Mouse (Mus musculus) olfactory bulb, adult 2 months (tissue): Measurements from ENCODE around the gene Selenoo. TPM values are rescaled to one million over a fixed set of nuclear protein-coding genes. Genes with fewer than 3 reads are reported as not detected.

ENCODE experiments used
- H3K27ac ChIP-seq: fragments of 200-500 bp; 2 replicates; pipeline ENCODE4 v1.5.1; 2012; ENCODE audit warnings: low read depth, low read length; ENCODE audit not compliant: insufficient read depth
- H3K4me1 ChIP-seq: fragments of 200-500 bp; 2 replicates; pipeline ENCODE4 v1.6.1; 2012; ENCODE audit warnings: low read length; ENCODE audit not compliant: control insufficient read depth, insufficient read depth
- H3K4me3 ChIP-seq: fragments of 200-500 bp; 2 replicates; pipeline ENCODE4 v1.5.1; 2012; ENCODE audit warnings: mild to moderate bottlenecking, low read depth, low read length, moderate library complexity; ENCODE audit not compliant: insufficient read depth
- CTCF ChIP-seq: fragments of 200-500 bp; IDR thresholded peaks from 2 replicates; pipeline ENCODE4 v1.5.1; 2012; ENCODE audit warnings: low read depth, mild to moderate bottlenecking, low read length, moderate library complexity; ENCODE audit not compliant: insufficient read depth
- POLR2A ChIP-seq: fragments of 200-500 bp; IDR thresholded peaks from 2 replicates; pipeline ENCODE4 v1.6.1; 2012; ENCODE audit warnings: mild to moderate bottlenecking, low read depth, low read length, moderate library complexity; ENCODE audit not compliant: insufficient read depth
- WGBS: fragments of 180-500 bp; shearing (Covaris S2); methylation state at CpG from one replicate; pipeline ENCODE4 v1.1.7; 2018; 5-methylcytosine and 5-hydroxymethylcytosine counted together
- polyA plus RNA-seq: library from polyadenylated mRNA; stranded (reverse); fragments of >200 nt; gene quantifications from 2 replicates; pipeline ENCODE4 v1.2.4, GENCODE M21; 2012; ENCODE audit warnings: low replicate concordance; ENCODE audit not compliant: missing spikeins, insufficient read depth, insufficient read length

The Selenoo gene
- polyA plus RNA-seq, result not detected in 2 replicates

GRCm38 (mm10) chr15:89088607-89089247, at the start of gene Selenoo:
Gene Selenoo (plus strand): TSS chr15:89089084.
- 1% methylated on average over 38 of the region's 38 CpGs for WGBS
- Histone ChIP-seq H3K4me1 (peaks cover 4% of the 10 kb centered on the region), H3K4me3 (peak within 1 kb of the TSS; percentile 88), H3K27ac (peak within 1 kb of the TSS; percentile 58; the same call in 1 of the 2 replicates)
- TF ChIP-seq CTCF (no peak), POLR2A (peak; percentile 93)

GRCm38 (mm10) chr15:89044381-89044780, 44.5 kb upstream of the Selenoo start:
- Histone ChIP-seq H3K4me3 (no peak overlapping the region), H3K27ac (no peak overlapping the region), H3K4me1 (no peaks in the 10 kb centered on the region)
- TF ChIP-seq POLR2A, result no peak
- no peak for TF ChIP-seq CTCF
- WGBS, result 78% methylated on average over 5 of the region's 5 CpGs

GRCm38 (mm10) chr15:89046356-89046755, 42.5 kb upstream of the Selenoo start:
- TF ChIP-seq POLR2A (no peak), CTCF (no peak)
- H3K4me1 ChIP-seq, result no peaks in the 10 kb centered on the region
- 81% methylated on average over 4 of the region's 4 CpGs for WGBS

GRCm38 (mm10) chr15:89054666-89055065, 34.2 kb upstream of the Selenoo start:
- TF ChIP-seq POLR2A (no peak), CTCF (no peak)

More at GRCm38 (mm10) chr15:89046356-89046755, 42.5 kb upstream of the Selenoo start:
- Histone ChIP-seq H3K4me3 (no peak overlapping the region), H3K27ac (no peak overlapping the region)

GRCm38 (mm10) chr15:89058736-89059135, 30.1 kb upstream of the Selenoo start:
- Histone ChIP-seq H3K27ac (no peak overlapping the region), H3K4me3 (peak overlapping the region; percentile 59; the same call in 1 of the 2 replicates), H3K4me1 (peaks cover 18% of the 10 kb centered on the region)
- WGBS, result 55% methylated on average over 6 of the region's 6 CpGs
- no peak for TF ChIP-seq CTCF
- no peak for TF ChIP-seq POLR2A

More at GRCm38 (mm10) chr15:89054666-89055065, 34.2 kb upstream of the Selenoo start:
- Histone ChIP-seq H3K27ac (no peak overlapping the region), H3K4me3 (no peak overlapping the region), H3K4me1 (peaks cover 5% of the 10 kb centered on the region)
- 93% methylated on average over 7 of the region's 7 CpGs for WGBS

- H3K4me1 ChIP-seq, result peaks cover 18% of the 10 kb centered on the region
- H3K4me3 ChIP-seq, result peak within 1 kb of the TSS; percentile 59
- under 1% methylated on average over 53 of the region's 57 CpGs for WGBS
- TF ChIP-seq POLR2A (no peak), CTCF (no peak)
- no peak within 1 kb of the TSS for H3K27ac ChIP-seq
These were observed 29.5 kb upstream of the Selenoo start, which contains the start of gene Panx2 for GRCm38 (mm10) chr15:89059161-89059931. Gene Panx2 (plus strand): TSS chr15:89059734.

GRCm38 (mm10) chr15:89060032-89060681, 28.7 kb upstream of the Selenoo start:
- Histone ChIP-seq H3K27ac (no peak overlapping the region), H3K4me1 (peaks cover 18% of the 10 kb centered on the region), H3K4me3 (peak overlapping the region; percentile 59)
- 1% methylated on average over 47 of the region's 48 CpGs for WGBS
- TF ChIP-seq CTCF (no peak), POLR2A (no peak)

- Histone ChIP-seq H3K4me1 (peaks cover 18% of the 10 kb centered on the region), H3K4me3 (peak overlapping the region; percentile 59; the same call in 1 of the 2 replicates), H3K27ac (no peak overlapping the region)
- 91% methylated on average over 12 of the region's 12 CpGs for WGBS
- TF ChIP-seq POLR2A (no peak), CTCF (no peak)
These were observed 27.9 kb upstream of the Selenoo start for GRCm38 (mm10) chr15:89060811-89061460.
